Mouse (Mus musculus): ENCODE data around the gene Pik3cb.
A peak's percentile ranks its signal among the peaks of the same experiment; 100 is the strongest.

Pik3cb gene

DNA sequence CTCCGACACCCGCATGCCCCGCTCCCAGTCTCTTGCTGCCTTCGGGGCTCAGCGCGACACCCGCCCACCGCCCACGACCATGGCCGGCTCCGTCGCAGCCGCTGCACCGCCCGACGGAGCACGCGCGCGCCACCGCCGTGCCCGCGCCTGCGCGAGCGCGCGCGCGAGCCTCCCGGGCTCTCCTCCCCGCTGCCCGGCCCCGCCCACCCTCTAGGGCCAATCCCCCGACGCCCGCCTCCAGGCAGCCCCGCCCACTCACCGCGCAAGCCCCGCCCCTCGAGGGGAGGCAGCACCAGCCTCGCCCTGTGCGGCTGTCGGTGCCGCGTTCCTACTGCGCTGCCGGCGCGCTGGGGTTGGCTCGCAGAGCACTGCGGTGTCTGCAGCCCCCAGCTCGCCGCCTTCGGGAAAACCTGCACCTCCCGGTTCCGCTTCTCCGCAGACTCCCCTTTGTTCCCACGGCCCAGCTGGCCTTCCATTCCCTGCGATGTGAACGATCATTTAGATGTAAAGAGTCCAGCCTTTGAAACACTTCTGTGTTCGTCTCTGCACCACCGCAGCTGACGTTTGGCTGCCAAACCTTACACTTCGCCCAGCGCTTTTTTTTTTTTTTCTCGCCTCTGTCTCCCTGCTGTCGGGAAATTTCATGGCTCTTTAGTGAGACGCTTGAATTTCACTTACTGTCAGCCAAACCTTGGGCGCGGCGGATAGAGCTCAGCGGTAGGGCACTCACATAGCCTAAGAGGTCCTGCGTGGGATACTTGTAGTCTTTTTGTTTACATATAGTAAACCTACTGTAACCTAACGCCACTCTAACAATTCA, at the start of gene Pik3cb:
TSS of gene Pik3cb (minus strand) at position 559 of the 820 bp plus-strand sequence.
- DNase-seq (ENCODE audit: inconsistent ontology term), result peak; percentile 99

DNA sequence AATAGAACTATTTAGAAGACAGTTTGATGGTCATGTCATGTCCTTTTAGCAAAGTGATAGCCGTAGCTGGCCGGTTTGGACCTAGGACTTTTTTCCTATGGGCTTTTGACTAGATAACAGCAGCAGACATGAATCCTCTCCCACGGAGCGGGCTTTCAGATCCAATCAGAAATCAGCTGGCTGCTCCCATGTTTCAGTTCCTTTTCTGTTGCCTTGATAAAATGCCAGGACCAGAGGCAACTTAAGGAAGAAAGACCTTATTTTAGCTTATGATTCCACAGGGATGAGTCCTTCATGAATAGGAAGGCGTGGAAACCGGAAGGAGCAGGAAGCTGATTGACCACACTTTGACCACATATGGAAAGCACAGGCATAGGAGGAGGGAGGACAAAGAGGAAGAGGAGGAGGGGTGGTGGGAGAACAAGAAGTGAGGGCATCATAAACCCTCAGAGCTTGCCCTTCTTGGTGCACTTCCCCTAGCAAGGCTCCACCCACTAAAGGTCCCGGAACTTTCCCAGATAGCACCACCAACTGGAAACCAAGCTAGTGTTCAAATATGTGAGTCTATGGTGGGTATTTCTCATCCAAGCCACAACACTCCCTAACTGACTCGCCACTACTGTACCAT, 42.7 kb upstream of the Pik3cb start:
- no peak for DNase-seq (ENCODE audit: inconsistent ontology term)

GRCm38 (mm10) chr9:99182121-99182520, 41.7 kb upstream of the Pik3cb start:
- DNase-seq (ENCODE audit: inconsistent ontology term), result no peak

- peak; percentile 31 for DNase-seq (ENCODE audit: inconsistent ontology term)
Observed at GRCm38 (mm10) chr9:99180272-99180671, 39.9 kb upstream of the Pik3cb start.

- DNase-seq (ENCODE audit: inconsistent ontology term), result no peak
Observed at GRCm38 (mm10) chr9:99178736-99179135, 38.3 kb upstream of the Pik3cb start.

GRCm38 (mm10) chr9:99175774-99176173, 35.4 kb upstream of the Pik3cb start:
- DNase-seq (ENCODE audit: inconsistent ontology term), result no peak

- DNase-seq (ENCODE audit: inconsistent ontology term), result no peak
Observed at GRCm38 (mm10) chr9:99172811-99173210, 32.4 kb upstream of the Pik3cb start.

- DNase-seq (ENCODE audit: inconsistent ontology term), result no peak
Observed at GRCm38 (mm10) chr9:99171186-99171585, 30.8 kb upstream of the Pik3cb start.

GRCm38 (mm10) chr9:99169029-99169428, 28.6 kb upstream of the Pik3cb start:
- DNase-seq (ENCODE audit: inconsistent ontology term), result no peak

DNA sequence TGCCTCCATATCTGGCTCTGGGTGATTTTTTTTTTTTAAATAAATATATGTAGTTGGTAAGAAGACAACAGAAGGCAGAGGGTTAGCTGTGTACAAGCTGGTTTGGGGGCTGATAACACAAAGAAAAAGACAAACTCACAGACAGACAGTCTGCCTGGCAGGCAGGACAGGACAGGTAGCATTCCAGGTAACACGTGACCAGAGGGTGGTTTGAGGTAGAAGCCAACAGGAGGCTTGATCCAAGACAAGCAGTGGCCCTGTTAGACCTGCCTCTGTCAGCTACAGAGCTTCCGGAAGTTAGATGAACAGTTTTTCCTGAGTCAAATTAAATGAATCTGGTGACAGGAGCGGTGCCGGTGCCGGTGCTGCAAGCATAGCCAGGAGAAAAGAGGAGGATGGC, 26.5 kb upstream of the Pik3cb start:
- no peak for DNase-seq (ENCODE audit: inconsistent ontology term)

GRCm38 (mm10) chr9:99165956-99166355, 25.5 kb upstream of the Pik3cb start:
- DNase-seq (ENCODE audit: inconsistent ontology term), result no peak

DNA sequence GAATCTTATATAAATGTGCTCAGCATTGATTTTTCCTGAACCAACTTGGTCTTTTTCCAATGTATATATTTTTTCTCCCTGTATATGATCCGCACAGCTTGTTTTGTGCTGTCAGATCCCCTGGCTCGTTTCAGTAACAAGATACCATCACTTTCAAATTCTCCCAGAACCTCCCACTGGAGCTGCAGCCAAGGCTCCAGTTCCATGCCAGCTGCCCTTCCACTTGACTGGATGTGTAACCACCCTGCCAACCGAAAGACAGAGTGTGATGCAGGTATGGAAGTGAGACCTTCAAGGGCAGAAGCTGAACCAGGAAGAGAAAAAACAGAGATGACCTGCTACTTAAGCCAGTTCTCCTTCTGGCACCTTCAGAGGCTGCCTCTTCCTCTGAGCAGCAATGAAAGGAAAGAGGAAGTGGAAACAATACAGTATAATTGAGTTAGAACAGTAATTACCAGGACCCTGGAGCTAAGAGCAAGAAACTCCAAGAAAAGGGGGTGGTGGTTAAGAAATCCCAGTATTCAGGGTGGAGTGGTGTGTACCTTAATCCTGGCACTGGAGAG, 24.3 kb upstream of the Pik3cb start:
- peak; percentile 74 for DNase-seq (ENCODE audit: inconsistent ontology term)

DNA sequence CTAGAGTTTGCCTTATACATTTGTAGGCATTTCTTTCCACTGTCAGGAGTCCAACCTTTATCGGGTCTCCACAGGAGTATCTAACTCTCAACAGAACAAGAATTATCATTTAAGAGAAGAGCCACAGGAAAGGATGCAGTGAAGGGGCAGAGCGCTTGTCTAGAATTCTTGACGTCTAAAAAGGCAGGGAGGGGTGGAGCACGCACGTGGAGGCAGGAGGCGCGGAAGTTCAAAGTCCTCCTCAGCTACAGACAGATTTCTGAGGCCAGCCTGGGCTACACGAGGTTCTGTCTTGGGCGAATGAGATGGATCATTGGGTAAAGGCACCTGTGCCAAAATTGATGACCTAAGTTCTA, 23.7 kb upstream of the Pik3cb start:
- no peak for DNase-seq (ENCODE audit: inconsistent ontology term)

- peak; percentile 96 for DNase-seq (ENCODE audit: inconsistent ontology term)
Observed at GRCm38 (mm10) chr9:99163420-99164147, 23.2 kb upstream of the Pik3cb start.

- no peak for DNase-seq (ENCODE audit: inconsistent ontology term)
Observed at GRCm38 (mm10) chr9:99162839-99163238, 22.4 kb upstream of the Pik3cb start.

GRCm38 (mm10) chr9:99160780-99161179, 20.4 kb upstream of the Pik3cb start:
- DNase-seq (ENCODE audit: inconsistent ontology term), result no peak

- DNase-seq (ENCODE audit: inconsistent ontology term), result no peak
Observed at GRCm38 (mm10) chr9:99159932-99160331, 19.5 kb upstream of the Pik3cb start.

DNA sequence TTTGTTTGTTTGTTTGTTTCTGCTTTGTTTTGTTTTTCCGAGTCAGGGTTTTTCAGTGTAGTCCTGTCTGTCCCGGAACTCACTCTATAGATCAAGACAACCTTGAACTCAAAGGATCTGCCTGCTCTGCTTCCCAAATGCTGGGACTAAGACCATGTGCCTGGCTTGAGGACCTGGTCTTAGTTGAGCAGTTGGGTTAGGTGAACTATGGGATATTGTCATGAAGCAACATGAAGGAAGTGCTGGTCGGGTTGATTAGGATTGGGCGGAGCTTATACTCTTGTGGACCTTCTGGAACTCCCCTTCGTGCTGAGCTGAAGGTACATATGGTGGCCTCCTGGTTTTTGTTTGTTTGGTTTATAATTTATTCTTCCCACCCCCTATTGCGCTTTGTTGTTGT, 18.3 kb upstream of the Pik3cb start:
- no peak for DNase-seq (ENCODE audit: inconsistent ontology term)

DNA sequence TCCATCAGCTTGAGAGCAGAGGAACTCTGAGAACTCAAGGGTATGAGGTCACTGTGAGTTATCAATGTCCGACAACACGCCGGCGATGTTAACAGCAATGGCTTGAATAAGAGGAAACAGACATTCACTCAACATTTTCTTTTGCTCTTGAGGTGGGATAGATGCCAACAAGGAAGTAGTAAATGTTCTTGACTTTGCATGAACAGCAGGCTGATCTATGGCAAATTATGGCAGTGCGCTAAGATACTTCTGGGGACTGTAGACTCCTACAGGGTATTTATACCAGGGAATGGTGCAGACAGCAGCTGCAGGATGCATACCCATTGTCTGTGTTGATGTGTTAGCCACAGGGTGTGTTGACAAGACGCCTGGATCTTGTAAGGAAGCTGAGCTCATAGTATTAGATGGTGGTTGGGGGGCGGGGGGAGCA, 17.8 kb upstream of the Pik3cb start:
- no peak for DNase-seq (ENCODE audit: inconsistent ontology term)

- peak; percentile 57 for DNase-seq (ENCODE audit: inconsistent ontology term)
Observed at GRCm38 (mm10) chr9:99153655-99154054, 13.2 kb upstream of the Pik3cb start.

- DNase-seq (ENCODE audit: inconsistent ontology term), result no peak
Observed at GRCm38 (mm10) chr9:99152699-99153490, 12.5 kb upstream of the Pik3cb start.
